Mouse (Mus musculus): ENCODE data around the gene Lix1. TPM values are rescaled to one million over a fixed set of nuclear protein-coding genes. Genes with fewer than 3 reads are reported as not detected.
A peak's percentile ranks its signal among the peaks of the same experiment; 100 is the strongest.

Lix1 gene
- 50.3 and 50.9 TPM in 2 replicates for polyA plus RNA-seq (2016; fragmentation: Nextera tagmentation; extraction: Ambion mirVana)

DNA sequence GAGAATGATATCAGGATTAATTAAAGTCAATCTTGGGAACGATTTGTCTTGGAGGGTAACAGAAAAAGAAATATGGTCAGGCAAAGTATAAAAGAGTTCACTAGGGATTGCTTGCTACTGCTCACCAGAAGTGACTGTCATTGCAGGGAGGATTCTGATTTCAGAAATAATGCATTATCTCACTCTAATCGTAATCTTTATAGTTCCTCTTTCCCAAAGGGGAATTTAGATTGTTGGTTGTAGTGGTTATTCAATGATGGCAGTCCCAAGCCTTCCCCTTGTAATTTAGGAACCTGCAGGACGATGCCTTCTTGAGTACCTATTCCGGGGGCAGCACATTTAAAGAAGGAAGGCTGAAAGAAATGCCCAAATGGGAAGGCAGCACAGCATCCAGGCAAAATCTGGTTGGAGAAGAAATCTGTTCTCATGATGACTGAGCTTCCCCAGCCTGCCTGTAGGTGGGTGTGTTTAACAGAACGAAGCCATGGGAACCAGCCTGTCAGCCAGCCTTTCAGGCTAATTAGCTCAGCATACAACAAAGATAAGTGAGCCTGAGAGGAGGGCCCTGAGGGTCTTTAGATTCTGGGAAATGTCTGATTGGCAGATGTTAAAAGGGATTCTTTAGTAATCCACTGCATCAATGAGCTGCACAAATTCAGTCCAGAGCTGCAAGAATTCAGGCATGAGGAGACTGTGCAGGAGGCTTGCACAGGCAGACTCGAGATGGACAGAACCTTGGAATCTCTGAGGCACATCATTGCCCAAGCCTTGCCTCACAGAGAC is at the start of gene Lix1:
Gene Lix1 (plus strand): TSS at position 451 of the 783 bp plus-strand sequence.
- peak; percentile 92 for ATAC-seq (ENCODE audit: insufficient number of reproducible peaks, insufficient read depth, low FRiP score, low TSS enrichment)
- H3K27ac ChIP-seq, result peak within 1 kb of the TSS; percentile 78
- H3K36me3 ChIP-seq, result no peaks in the 10 kb centered on the region
- 0 out of 2 replicates have a peak, but pooled peaks cover 9% of the 10 kb centered on the region for H3K4me1 ChIP-seq
- H3K27me3 ChIP-seq, result no peaks in the 10 kb centered on the region
- H3K9ac ChIP-seq, result no peak within 1 kb of the TSS
- no peaks in the 10 kb centered on the region for H3K9me3 ChIP-seq
- 0 out of 2 replicates have a peak within 1 kb of the TSS, but pooled peaks have one; percentile 21 for H3K4me3 ChIP-seq
- peak within 1 kb of the TSS; percentile 33 for H3K4me2 ChIP-seq (replicated peaks)
- 29% methylated on average over 6 of the region's 6 CpGs for WGBS

DNA sequence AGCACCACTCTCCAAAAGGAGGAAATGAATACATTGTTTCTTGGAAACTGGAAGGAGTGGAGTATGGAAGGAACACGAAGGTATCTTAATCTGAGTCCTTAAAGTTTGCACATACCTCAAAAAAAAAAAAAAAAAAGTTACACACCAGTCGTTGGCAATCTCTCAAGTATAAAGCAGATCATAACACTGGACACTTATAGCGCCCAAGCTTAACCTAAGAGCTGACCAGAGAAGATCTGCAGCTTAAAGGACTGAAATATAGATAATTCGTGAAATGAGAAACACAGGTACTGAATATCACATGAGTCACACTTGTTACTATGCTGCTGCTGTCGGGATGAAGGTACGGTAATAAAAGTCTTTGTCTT is 28.9 kb upstream of the Lix1 start:
- peak overlapping the region; percentile 73 for H3K4me2 ChIP-seq (replicated peaks)
- H3K4me1 ChIP-seq, result peaks cover 15% of the 10 kb centered on the region
- H3K9me3 ChIP-seq, result no peaks in the 10 kb centered on the region
- H3K9ac ChIP-seq, result peak overlapping the region; percentile 65
- H3K4me3 ChIP-seq, result peak overlapping the region; percentile 75
- H3K27me3 ChIP-seq, result no peaks in the 10 kb centered on the region
- peak overlapping the region; percentile 89 for H3K27ac ChIP-seq
- WGBS, result 4% methylated on average over 6 of the region's 6 CpGs
- ATAC-seq (ENCODE audit: insufficient number of reproducible peaks, insufficient read depth, low FRiP score, low TSS enrichment), result no peak
- peaks cover 12% of the 10 kb centered on the region; the same call in 1 of the 2 replicates for H3K36me3 ChIP-seq

DNA sequence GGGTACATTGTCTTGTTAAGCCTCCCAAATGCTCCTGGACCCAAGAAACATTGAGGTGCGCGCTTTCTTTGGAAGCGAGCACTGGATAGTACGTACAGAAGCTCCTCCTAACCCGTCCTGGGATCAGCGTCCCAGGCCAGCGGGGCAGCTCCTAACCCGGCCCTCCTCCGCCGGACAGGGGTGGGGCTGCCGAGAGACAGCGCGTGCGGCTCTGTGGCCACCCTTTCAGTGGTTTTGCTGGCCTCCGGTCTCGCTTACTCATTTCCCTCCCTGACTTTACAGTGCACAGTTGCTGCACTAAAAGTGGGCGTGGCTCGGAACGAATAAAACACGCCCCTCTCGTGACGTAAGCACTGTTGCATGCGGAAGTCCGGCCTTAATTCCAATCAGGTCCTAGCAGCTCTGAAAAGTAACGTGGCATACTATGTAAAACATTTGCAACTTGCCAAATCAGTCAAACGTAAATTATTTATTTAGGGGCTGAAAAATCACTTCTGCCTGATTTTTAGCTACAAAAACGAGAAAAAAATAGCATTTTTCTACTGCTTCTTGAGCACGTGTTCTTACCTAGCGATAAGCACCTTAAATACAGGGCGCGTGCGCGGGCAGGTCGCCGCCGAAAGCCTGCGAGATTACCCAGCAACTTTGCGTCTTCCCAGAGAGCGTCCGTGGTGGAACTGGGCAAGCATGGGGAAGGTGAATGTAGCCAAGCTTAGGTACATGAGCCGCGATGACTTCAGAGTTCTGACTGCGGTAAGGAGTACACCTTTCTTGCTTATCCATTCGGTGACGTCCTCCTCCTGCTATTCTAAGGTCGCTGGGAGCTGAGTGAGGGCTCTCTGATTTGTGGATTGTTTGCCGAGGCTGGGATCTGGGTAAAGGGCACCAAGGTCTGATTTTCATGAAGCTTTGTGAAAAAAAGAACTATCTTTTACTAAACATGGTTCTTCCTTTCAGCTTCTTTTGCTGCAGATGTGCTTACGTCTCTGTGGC is 28.3 kb upstream of the Lix1 start, which contains the start of gene Riok2:
Gene Riok2 (plus strand): TSS at position 392 of the 993 bp plus-strand sequence.
- Histone ChIP-seq H3K4me3 (peak within 1 kb of the TSS; percentile 75), H3K4me2 (replicated peaks) (peak within 1 kb of the TSS; percentile 73), H3K27me3 (no peaks in the 10 kb centered on the region), H3K9ac (peak within 1 kb of the TSS; percentile 72), H3K27ac (peak within 1 kb of the TSS; percentile 89), H3K4me1 (peaks cover 15% of the 10 kb centered on the region), H3K9me3 (no peaks in the 10 kb centered on the region), H3K36me3 (peaks cover 12% of the 10 kb centered on the region; the same call in 1 of the 2 replicates)
- under 1% methylated on average over 48 of the region's 48 CpGs for WGBS
- ATAC-seq (ENCODE audit: insufficient number of reproducible peaks, insufficient read depth, low FRiP score, low TSS enrichment), result peak; percentile 97

DNA sequence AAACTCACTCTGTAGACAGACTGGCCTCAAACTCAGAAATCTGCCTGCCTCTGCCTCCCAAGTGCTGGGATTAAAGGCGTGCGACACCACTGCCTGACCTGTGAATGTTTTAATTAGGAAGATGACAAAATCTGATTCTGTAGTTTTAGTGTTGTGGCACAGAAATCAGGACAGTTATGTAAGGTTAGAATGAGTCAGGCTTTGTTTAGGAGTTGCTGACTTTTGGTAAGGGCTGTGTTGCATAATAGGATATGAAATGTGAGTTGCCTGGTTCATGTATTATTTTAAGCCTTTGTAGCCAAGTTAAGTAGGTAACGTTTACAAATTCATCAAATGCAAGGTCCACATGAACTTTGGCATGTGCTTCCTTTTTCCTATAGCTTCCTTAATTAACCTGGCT is 26.9 kb upstream of the Lix1 start:
- Histone ChIP-seq H3K27me3 (no peaks in the 10 kb centered on the region), H3K4me3 (peak overlapping the region; percentile 75), H3K9me3 (no peaks in the 10 kb centered on the region), H3K4me1 (peaks cover 15% of the 10 kb centered on the region), H3K27ac (no peak overlapping the region), H3K36me3 (peaks cover 17% of the 10 kb centered on the region; the same call in 1 of the 2 replicates), H3K4me2 (replicated peaks) (peak overlapping the region; percentile 73), H3K9ac (peak overlapping the region; percentile 72; the same call in 1 of the 2 replicates)
- WGBS, result 92% methylated on average over 3 of the region's 3 CpGs
- no peak for ATAC-seq (ENCODE audit: insufficient number of reproducible peaks, insufficient read depth, low FRiP score, low TSS enrichment)

DNA sequence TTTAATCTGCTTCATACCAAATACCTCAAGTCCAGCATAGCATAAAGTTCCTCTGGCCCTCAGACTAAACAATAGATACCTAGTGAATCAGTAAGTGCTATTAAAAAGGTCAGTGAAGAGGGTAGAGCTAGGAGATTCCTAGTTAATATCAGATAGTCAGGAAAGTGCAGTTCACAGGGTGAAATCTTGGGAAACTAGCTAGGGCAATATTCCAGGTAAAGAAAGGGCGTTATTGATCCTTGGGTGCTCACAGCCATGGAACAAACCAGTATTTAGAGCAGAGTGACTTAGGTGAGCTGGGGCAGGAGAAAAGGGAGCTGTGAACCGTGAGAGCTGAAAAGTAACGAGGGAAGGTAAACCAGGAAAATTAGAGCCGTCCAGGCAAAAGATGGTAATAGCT is 18.8 kb upstream of the Lix1 start:
- no peak for ATAC-seq (ENCODE audit: insufficient number of reproducible peaks, insufficient read depth, low FRiP score, low TSS enrichment)
- no peak overlapping the region for H3K9ac ChIP-seq
- H3K27ac ChIP-seq, result no peak overlapping the region
- WGBS, result 92% methylated on average over 4 of the region's 4 CpGs
- no peaks in the 10 kb centered on the region for H3K27me3 ChIP-seq
- no peaks in the 10 kb centered on the region for H3K4me1 ChIP-seq
- no peak overlapping the region for H3K4me2 ChIP-seq (replicated peaks)
- H3K4me3 ChIP-seq, result no peak overlapping the region
- H3K36me3 ChIP-seq, result peaks cover 63% of the 10 kb centered on the region
- H3K9me3 ChIP-seq, result no peaks in the 10 kb centered on the region

DNA sequence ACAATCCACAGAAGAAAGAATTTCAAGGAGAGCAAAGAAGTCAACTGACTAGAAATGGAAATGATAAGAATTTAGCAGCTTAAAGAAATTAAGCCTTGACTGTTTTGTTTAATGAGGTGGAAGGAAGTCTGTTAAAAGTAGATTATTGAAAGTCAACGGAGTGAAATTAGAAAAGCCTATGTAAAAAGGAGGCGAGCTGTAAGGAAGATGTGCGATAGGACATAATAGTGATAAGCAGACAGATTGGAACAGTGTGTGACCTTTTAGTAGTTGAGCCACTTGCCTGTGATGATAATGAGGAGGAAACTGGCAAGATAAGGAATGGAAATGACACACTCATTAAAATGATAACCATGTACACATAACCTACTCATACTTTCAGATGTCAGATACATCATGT is 18.0 kb upstream of the Lix1 start:
- no peaks in the 10 kb centered on the region for H3K27me3 ChIP-seq
- no peaks in the 10 kb centered on the region for H3K9me3 ChIP-seq
- H3K27ac ChIP-seq, result no peak overlapping the region
- no peak overlapping the region for H3K4me2 ChIP-seq (replicated peaks)
- no peak for ATAC-seq (ENCODE audit: insufficient number of reproducible peaks, insufficient read depth, low FRiP score, low TSS enrichment)
- H3K4me3 ChIP-seq, result no peak overlapping the region
- no peak overlapping the region for H3K9ac ChIP-seq
- H3K36me3 ChIP-seq, result peaks cover 70% of the 10 kb centered on the region
- no peaks in the 10 kb centered on the region for H3K4me1 ChIP-seq
- WGBS, result 96% methylated on average over 3 of the region's 3 CpGs

DNA sequence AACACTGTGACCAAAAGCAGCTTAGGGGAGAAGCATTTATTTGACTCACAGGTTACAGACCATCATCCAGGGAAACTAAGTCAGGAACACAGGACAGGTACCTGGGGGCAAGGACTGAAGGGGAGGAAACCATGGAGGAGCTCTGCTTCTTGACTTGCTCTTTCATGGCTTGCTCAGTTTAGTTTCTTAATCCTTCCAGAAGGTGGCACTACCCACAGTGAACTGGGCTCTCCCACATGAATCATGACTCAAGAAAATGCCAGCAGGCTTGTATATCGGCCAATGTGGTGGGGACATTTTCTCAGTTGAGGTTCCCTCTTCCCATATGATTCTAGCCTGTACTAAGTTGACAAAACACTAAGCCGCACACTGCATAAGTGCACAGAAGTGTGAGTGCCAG is 16.4 kb upstream of the Lix1 start:
- ATAC-seq (ENCODE audit: insufficient number of reproducible peaks, insufficient read depth, low FRiP score, low TSS enrichment), result no peak
- Histone ChIP-seq H3K36me3 (peaks cover 70% of the 10 kb centered on the region), H3K9ac (no peak overlapping the region)

DNA sequence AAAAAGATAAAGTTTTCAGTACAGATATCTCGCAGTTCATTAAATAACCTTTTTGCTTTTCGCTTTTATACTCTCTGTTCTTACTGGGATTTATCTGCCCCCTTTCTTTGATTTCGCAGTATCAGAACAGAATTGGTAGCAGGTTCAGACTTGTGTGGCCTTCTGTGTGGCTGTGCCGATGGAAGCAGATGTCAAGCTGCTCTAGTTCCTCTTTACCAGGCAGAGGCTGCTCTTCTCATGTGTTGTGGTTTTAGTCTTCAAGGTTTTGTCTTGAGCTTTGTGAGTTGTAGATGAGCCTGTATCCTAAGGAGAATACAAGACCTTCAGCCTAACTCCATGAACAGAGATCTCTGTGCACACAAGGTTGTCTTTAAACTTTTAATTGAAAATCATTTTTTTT is 10.6 kb upstream of the Lix1 start:
- 88% methylated on average over 4 of the region's 4 CpGs for WGBS
- no peak overlapping the region for H3K4me2 ChIP-seq (replicated peaks)
- no peaks in the 10 kb centered on the region for H3K4me1 ChIP-seq
- no peak overlapping the region for H3K4me3 ChIP-seq
- H3K9me3 ChIP-seq, result no peaks in the 10 kb centered on the region
- no peak overlapping the region for H3K9ac ChIP-seq
- no peak for ATAC-seq (ENCODE audit: insufficient number of reproducible peaks, insufficient read depth, low FRiP score, low TSS enrichment)
- H3K36me3 ChIP-seq, result peaks cover 39% of the 10 kb centered on the region
- no peaks in the 10 kb centered on the region for H3K27me3 ChIP-seq
- no peak overlapping the region for H3K27ac ChIP-seq

More for the DNA sequence above, 16.4 kb upstream of the Lix1 start:
- no peaks in the 10 kb centered on the region for H3K27me3 ChIP-seq
- 93% methylated on average over 2 of the region's 2 CpGs for whole genome bisulfite sequencing
- H3K9me3 ChIP-seq, result no peaks in the 10 kb centered on the region
- no peak overlapping the region for H3K4me2 ChIP-seq (replicated peaks)
- no peak overlapping the region for H3K27ac ChIP-seq
- H3K4me3 ChIP-seq, result no peak overlapping the region
- no peaks in the 10 kb centered on the region for H3K4me1 ChIP-seq

DNA sequence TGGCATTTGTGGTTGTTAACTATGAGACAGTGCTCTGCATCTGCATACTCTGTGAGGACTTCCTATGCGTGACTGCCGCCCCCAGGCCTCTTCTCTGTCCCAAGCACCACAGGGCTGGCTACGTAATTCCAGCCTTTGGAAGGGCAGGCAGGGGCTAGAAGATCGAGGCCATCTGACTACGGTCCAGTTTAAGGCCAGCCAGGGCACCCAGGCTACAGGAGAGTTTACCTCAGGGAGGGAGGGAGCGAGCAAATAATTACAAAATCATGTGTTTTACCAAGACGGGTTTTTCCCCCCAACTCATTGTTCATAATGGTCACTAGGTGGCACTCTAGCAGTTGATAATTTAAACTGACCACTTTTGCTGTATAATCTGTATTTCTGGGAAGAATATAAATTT is 9.6 kb upstream of the Lix1 start:
- WGBS, result 47% methylated on average over 7 of the region's 7 CpGs
- Histone ChIP-seq H3K4me3 (no peak overlapping the region), H3K4me1 (no peaks in the 10 kb centered on the region), H3K27ac (no peak overlapping the region), H3K4me2 (replicated peaks) (no peak overlapping the region), H3K36me3 (peaks cover 32% of the 10 kb centered on the region), H3K9me3 (no peaks in the 10 kb centered on the region), H3K27me3 (no peaks in the 10 kb centered on the region), H3K9ac (no peak overlapping the region)
- ATAC-seq (ENCODE audit: insufficient number of reproducible peaks, insufficient read depth, low FRiP score, low TSS enrichment), result no peak

DNA sequence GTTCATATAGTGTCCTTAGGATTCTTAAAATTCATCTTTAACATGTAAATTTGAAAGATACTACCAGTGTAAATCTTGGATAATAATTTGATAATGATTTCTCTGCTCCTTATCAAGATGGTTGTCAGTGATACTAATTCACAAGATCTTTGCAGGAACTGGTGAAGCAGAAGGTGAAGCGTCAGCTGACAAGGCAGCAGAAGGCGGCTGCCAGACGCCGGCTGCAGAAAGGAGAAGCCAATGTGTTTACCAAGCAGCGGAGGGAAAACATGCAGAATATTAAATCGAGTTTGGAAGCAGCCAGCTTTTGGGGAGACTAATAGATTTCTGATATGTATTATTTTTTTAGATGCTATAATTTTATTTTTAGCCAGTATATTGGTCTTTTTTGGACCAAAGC is 9.2 kb upstream of the Lix1 start:
- Histone ChIP-seq H3K4me2 (replicated peaks) (no peak overlapping the region), H3K36me3 (peaks cover 32% of the 10 kb centered on the region), H3K4me3 (no peak overlapping the region), H3K27ac (no peak overlapping the region), H3K27me3 (no peaks in the 10 kb centered on the region), H3K9ac (no peak overlapping the region), H3K4me1 (no peaks in the 10 kb centered on the region), H3K9me3 (no peaks in the 10 kb centered on the region)
- 90% methylated on average over 6 of the region's 6 CpGs for WGBS
- ATAC-seq (ENCODE audit: insufficient number of reproducible peaks, insufficient read depth, low FRiP score, low TSS enrichment), result no peak

DNA sequence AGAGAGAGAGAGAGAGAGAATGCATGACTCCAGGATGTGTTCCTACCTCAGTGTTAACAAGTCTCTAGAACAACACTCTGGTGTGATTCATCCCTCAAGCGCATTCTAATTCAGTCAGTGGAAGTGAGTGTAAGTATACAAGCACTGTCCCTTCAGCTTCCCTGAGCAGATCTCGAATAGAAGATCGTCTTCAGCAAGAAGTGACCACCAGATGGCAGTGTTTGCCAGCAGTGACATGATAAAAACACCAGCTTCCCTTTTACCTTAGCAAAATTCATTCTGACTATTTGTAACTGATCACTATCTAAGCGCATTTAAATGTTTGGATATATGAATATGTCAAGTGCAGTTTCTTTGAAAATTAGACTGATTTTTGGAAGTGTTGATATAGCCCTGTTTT is 8.1 kb upstream of the Lix1 start:
- 36% methylated on average over 4 of the region's 4 CpGs for WGBS
- Histone ChIP-seq H3K27me3 (no peaks in the 10 kb centered on the region), H3K36me3 (peaks cover 21% of the 10 kb centered on the region), H3K9me3 (no peaks in the 10 kb centered on the region), H3K4me2 (replicated peaks) (no peak overlapping the region), H3K27ac (no peak overlapping the region), H3K4me3 (no peak overlapping the region), H3K4me1 (no peaks in the 10 kb centered on the region), H3K9ac (no peak overlapping the region)
- ATAC-seq (ENCODE audit: insufficient number of reproducible peaks, insufficient read depth, low FRiP score, low TSS enrichment), result no peak
